Mouse (Mus musculus) hindbrain, embryonic 13.5 days (tissue): ENCODE data around the gene Msl1. TPM values are rescaled to one million over a fixed set of nuclear protein-coding genes. Genes with fewer than 3 reads are reported as not detected.
A peak's percentile ranks its signal among the peaks of the same experiment; 100 is the strongest.

ENCODE experiments used
- ATAC-seq: fragments of 200-750 bp; cut with Nextera tagmentation; 2 replicates; pipeline ENCODE4 v1.8.0; 2017; ENCODE audit warnings: moderate TSS enrichment; ENCODE audit not compliant: low FRiP score
- H3K27ac ChIP-seq: fragments of 300-500 bp; sonication (generic); 2 replicates; pipeline ENCODE4 v1.5.1; 2015; ENCODE audit warnings: inconsistent platforms, mild to moderate bottlenecking, moderate library complexity
- H3K27me3 ChIP-seq: fragments of 300-500 bp; sonication (generic); 2 replicates; pipeline ENCODE4 v1.6.1; 2015; ENCODE audit warnings: mild to moderate bottlenecking, inconsistent platforms
- H3K36me3 ChIP-seq: fragments of 300-500 bp; sonication (generic); 2 replicates; pipeline ENCODE4 v1.6.1; 2015; ENCODE audit warnings: mild to moderate bottlenecking, inconsistent platforms
- H3K4me1 ChIP-seq: fragments of 300-500 bp; sonication (generic); replicated peaks from 2 replicates; pipeline ENCODE4 v1.6.1; 2015; ENCODE audit warnings: inconsistent platforms
- H3K4me2 ChIP-seq: fragments of 300-500 bp; sonication (generic); 2 replicates; pipeline ENCODE4 v1.6.1; 2015; ENCODE audit warnings: inconsistent platforms, mild to moderate bottlenecking, moderate library complexity
- H3K4me3 ChIP-seq: fragments of 300-500 bp; sonication (generic); 2 replicates; pipeline ENCODE4 v1.5.1; 2015; ENCODE audit warnings: mild to moderate bottlenecking, inconsistent platforms
- H3K9ac ChIP-seq: fragments of 300-500 bp; sonication (generic); 2 replicates; pipeline ENCODE4 v1.6.1; 2015; ENCODE audit warnings: mild to moderate bottlenecking, inconsistent platforms
- H3K9me3 ChIP-seq: fragments of 300-500 bp; sonication (generic); 2 replicates; pipeline ENCODE4 v1.6.1; 2016; ENCODE audit warnings: inconsistent platforms
- WGBS: fragments of 180-500 bp; shearing (Covaris S2); methylation state at CpG from one replicate; pipeline ENCODE4 v1.1.7; 2015; 5-methylcytosine and 5-hydroxymethylcytosine counted together
- polyA plus RNA-seq: library from polyadenylated mRNA; unstranded; fragments of >200 nt; fragmentation: Nextera tagmentation; extraction: Ambion mirVana; gene quantifications from 2 replicates; pipeline ENCODE4 v1.2.1, GENCODE M21; 2015

Gene Msl1
- polyA plus RNA-seq, 1 experiment from 2014 or later, result 33.0 TPM

GRCm38 (mm10) chr11:98753264-98753663 is 42.1 kb upstream of the Msl1 start:
- Histone ChIP-seq H3K4me1 (peaks cover 79% of the 10 kb centered on the region), H3K9ac (no peak overlapping the region), H3K36me3 (peaks cover 47% of the 10 kb centered on the region), H3K4me2 (no peak overlapping the region), H3K9me3 (no peaks in the 10 kb centered on the region), H3K27me3 (no peaks in the 10 kb centered on the region), H3K4me3 (no peak overlapping the region), H3K27ac (peak overlapping the region; percentile 99; the same call in 1 of the 2 replicates)
- 85% methylated on average over 5 of the region's 5 CpGs for WGBS
- no peak for ATAC-seq

GRCm38 (mm10) chr11:98754151-98754620 is 41.1 kb upstream of the Msl1 start:
- Histone ChIP-seq H3K27me3 (no peaks in the 10 kb centered on the region), H3K4me3 (no peak overlapping the region), H3K4me1 (peaks cover 70% of the 10 kb centered on the region), H3K9ac (peak overlapping the region; percentile 30; the same call in 1 of the 2 replicates), H3K27ac (peak overlapping the region; percentile 99), H3K36me3 (peaks cover 56% of the 10 kb centered on the region), H3K4me2 (no peak overlapping the region), H3K9me3 (no peaks in the 10 kb centered on the region)
- 76% methylated on average over 9 of the region's 9 CpGs for WGBS
- no peak for ATAC-seq

DNA sequence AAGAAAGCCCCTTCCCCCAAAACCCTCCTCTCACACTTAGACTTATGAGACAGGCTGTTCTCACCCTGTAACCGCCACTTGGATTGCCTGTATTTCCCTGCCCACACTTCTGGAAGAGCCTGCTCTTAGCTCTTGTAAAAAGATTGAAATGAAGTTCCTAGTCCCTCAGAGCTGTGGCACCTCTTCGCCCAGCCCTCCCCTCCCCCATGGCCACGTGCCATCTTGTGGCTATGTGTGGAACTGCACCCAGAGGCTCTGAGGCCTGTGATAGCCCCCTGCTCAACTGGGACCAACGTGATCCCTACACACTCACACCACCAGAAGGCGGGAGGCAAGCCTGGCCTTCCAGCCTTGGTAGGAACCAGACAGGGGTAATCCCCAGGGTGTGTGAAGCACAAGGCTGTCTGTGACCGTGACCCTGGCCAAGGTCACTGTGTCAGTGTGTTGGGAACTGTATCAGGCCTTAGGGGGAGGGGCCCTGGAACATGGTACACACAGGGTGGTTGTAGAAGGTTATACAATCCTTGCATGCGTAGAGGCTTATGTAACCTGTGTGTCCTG is 40.6 kb upstream of the Msl1 start:
- Histone ChIP-seq H3K9ac (peak overlapping the region; percentile 30; the same call in 1 of the 2 replicates), H3K27ac (peak overlapping the region; percentile 99), H3K36me3 (peaks cover 59% of the 10 kb centered on the region), H3K9me3 (no peaks in the 10 kb centered on the region), H3K27me3 (no peaks in the 10 kb centered on the region), H3K4me1 (peaks cover 65% of the 10 kb centered on the region), H3K4me2 (no peak overlapping the region), H3K4me3 (no peak overlapping the region)
- ATAC-seq, result no peak
- 24% methylated on average over 7 of the region's 7 CpGs for WGBS

GRCm38 (mm10) chr11:98755726-98756380 is 39.5 kb upstream of the Msl1 start:
- Histone ChIP-seq H3K4me2 (no peak overlapping the region), H3K4me1 (peaks cover 53% of the 10 kb centered on the region), H3K4me3 (no peak overlapping the region), H3K27me3 (no peaks in the 10 kb centered on the region), H3K9me3 (no peaks in the 10 kb centered on the region), H3K9ac (no peak overlapping the region), H3K27ac (no peak overlapping the region), H3K36me3 (peaks cover 70% of the 10 kb centered on the region)
- 94% methylated on average over 6 of the region's 6 CpGs for WGBS
- no peak for ATAC-seq

DNA sequence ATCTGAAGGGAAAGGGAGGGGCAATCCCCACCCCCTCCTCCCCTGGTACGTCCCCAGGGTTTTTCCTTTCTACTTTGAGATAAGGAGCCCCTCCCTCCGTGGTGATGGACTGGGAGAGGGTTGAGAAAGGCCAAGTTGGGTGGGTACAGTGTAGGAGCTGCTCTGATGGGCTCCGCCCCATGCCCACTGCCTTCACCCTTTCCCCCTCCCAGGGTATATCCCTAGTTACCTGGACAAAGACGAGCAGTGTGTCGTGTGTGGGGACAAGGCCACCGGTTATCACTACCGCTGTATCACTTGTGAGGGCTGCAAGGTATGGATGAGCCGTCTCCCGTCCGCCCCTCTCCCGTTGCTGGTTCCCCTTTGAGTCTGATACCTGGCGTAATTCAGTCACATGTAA is 38.6 kb upstream of the Msl1 start:
- ATAC-seq, result no peak
- Histone ChIP-seq H3K36me3 (peaks cover 78% of the 10 kb centered on the region), H3K9me3 (no peaks in the 10 kb centered on the region), H3K4me2 (no peak overlapping the region), H3K27me3 (no peaks in the 10 kb centered on the region), H3K9ac (no peak overlapping the region), H3K27ac (no peak overlapping the region), H3K4me1 (peaks cover 45% of the 10 kb centered on the region), H3K4me3 (no peak overlapping the region)
- WGBS, result 91% methylated on average over 12 of the region's 12 CpGs

DNA sequence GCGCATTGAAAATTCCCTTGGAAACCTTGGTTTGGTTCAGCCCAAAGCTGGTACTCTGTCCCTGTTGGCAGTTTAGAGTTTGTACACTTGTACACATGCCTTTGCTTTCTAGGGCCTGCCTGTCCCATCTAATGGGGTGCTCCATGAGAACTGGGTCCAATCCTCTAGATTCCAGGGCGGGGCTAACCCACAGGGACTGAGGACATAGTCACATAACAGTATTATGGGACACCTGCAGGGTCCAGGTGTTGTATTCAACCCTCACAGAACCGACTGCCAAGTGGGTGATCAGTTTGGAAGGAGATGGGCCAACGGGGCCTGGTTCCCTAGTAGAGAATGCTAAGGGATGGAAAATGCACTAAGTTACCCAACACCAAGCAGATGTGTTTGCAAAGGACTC is 33.4 kb upstream of the Msl1 start:
- H3K36me3 ChIP-seq, result peaks cover 86% of the 10 kb centered on the region
- no peaks in the 10 kb centered on the region for H3K9me3 ChIP-seq
- no peak overlapping the region for H3K9ac ChIP-seq
- ATAC-seq, result no peak
- no peak overlapping the region for H3K4me3 ChIP-seq
- H3K27ac ChIP-seq, result no peak overlapping the region
- H3K27me3 ChIP-seq, result no peaks in the 10 kb centered on the region
- peaks cover 26% of the 10 kb centered on the region for H3K4me1 ChIP-seq
- 94% methylated on average over 4 of the region's 4 CpGs for WGBS
- no peak overlapping the region for H3K4me2 ChIP-seq

- Histone ChIP-seq H3K27me3 (no peaks in the 10 kb centered on the region), H3K4me3 (no peak overlapping the region), H3K9me3 (no peaks in the 10 kb centered on the region), H3K4me1 (peaks cover 36% of the 10 kb centered on the region), H3K27ac (no peak overlapping the region), H3K4me2 (no peak overlapping the region), H3K9ac (no peak overlapping the region), H3K36me3 (peaks cover 77% of the 10 kb centered on the region)
- no peak for ATAC-seq
- WGBS, result 62% methylated on average over 17 of the region's 17 CpGs
These were observed 32.4 kb upstream of the Msl1 start for GRCm38 (mm10) chr11:98762756-98763501.

DNA sequence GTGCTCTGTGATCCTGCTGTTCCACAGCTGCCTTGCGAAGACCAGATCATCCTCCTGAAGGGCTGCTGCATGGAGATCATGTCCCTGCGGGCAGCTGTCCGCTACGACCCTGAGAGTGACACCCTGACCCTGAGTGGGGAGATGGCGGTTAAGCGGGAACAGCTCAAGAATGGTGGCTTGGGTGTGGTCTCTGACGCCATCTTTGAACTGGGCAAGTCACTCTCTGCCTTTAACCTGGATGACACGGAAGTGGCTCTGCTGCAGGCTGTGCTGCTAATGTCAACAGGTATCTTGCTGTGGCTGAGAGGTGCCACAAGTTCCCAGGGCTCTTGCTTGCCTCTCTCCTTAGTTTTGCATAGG is 31.8 kb upstream of the Msl1 start:
- H3K36me3 ChIP-seq, result peaks cover 79% of the 10 kb centered on the region
- ATAC-seq, result no peak
- H3K4me3 ChIP-seq, result no peak overlapping the region
- H3K27ac ChIP-seq, result no peak overlapping the region
- no peak overlapping the region for H3K9ac ChIP-seq
- H3K4me1 ChIP-seq, result peaks cover 41% of the 10 kb centered on the region
- H3K27me3 ChIP-seq, result no peaks in the 10 kb centered on the region
- H3K4me2 ChIP-seq, result no peak overlapping the region
- WGBS, result 87% methylated on average over 8 of the region's 8 CpGs
- H3K9me3 ChIP-seq, result no peaks in the 10 kb centered on the region

- no peak overlapping the region for H3K4me2 ChIP-seq
- H3K4me1 ChIP-seq, result peaks cover 47% of the 10 kb centered on the region
- peak overlapping the region; percentile 88; the same call in 1 of the 2 replicates for H3K27ac ChIP-seq
- no peaks in the 10 kb centered on the region for H3K27me3 ChIP-seq
- H3K9me3 ChIP-seq, result no peaks in the 10 kb centered on the region
- peaks cover 79% of the 10 kb centered on the region for H3K36me3 ChIP-seq
- H3K4me3 ChIP-seq, result no peak overlapping the region
- H3K9ac ChIP-seq, result no peak overlapping the region
- WGBS, result 85% methylated on average over 18 of the region's 18 CpGs
- no peak for ATAC-seq
These were observed 31.2 kb upstream of the Msl1 start for GRCm38 (mm10) chr11:98764091-98764490.

DNA sequence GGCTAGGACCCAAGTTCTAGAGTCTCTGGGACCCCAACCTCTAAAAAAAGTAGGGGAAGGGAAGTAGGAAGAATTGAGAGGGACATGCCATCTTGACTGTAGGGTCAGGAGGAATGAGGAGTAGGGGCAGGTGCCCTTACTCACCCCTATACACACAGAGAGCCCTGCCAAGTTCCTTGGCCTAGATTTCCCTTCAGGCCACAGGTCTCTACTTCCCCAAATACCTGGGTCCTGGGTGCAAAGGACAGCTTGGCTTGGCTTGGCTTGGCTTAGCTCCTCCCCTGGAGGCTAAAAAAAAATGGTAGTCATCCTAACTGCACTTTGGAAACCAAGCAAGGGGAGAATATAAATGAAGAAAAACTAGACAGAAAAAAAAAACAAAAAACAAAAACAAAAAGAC is 30.6 kb upstream of the Msl1 start:
- Histone ChIP-seq H3K27me3 (no peaks in the 10 kb centered on the region), H3K36me3 (peaks cover 81% of the 10 kb centered on the region), H3K4me1 (peaks cover 50% of the 10 kb centered on the region), H3K9me3 (no peaks in the 10 kb centered on the region), H3K9ac (no peak overlapping the region), H3K4me2 (no peak overlapping the region), H3K27ac (peak overlapping the region; percentile 88), H3K4me3 (no peak overlapping the region)
- no peak for ATAC-seq

DNA sequence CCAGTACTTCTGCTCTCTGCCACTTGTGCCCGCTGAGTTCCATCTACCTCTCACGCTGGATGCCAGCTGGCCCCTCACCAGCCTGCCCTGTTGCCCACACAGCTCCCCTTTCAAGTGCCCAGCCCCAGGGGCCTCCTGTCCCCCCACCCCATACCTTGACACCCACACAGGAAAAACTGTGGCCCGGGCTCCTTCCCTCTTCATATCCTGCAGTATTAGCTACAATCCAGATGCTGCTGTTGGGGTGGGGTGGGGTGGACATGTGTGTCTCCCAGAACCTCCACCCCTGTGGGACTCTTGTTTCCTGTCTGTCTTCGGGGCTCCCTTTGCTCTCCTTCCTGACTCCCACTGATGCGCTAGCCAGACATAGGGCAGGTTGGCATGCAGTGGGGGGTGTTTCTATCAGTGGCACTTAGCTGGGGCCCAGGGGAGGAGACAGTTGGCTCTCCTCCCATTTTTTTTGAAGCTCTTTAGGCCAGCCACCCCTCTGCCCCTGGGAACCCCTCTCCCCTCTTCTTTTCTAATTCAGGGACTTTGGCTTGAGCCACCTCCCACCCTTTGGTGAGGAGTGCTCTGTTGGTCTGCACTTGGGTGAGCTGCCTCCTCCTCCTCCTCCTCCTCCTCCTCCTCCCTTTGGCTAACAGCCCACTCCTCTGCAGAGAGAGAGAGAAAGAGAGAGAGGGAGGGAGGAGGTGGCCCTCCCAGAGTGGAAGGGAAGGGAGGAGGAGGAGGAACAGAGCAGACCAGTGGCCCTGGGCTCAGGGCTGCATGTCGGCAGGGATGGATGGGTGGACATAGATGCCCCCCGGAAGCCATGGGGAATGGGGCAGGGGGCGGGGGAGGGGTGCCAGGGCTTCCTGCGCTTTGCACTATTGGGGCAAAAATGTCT is 29.7 kb upstream of the Msl1 start:
- WGBS, result 40% methylated on average over 9 of the region's 9 CpGs
- no peak overlapping the region for H3K4me3 ChIP-seq
- H3K36me3 ChIP-seq, result peaks cover 82% of the 10 kb centered on the region
- no peaks in the 10 kb centered on the region for H3K27me3 ChIP-seq
- peak overlapping the region; percentile 55; the same call in 1 of the 2 replicates for H3K9ac ChIP-seq
- H3K4me2 ChIP-seq, result no peak overlapping the region
- no peaks in the 10 kb centered on the region for H3K9me3 ChIP-seq
- peak overlapping the region; percentile 88 for H3K27ac ChIP-seq
- no peak for ATAC-seq
- H3K4me1 ChIP-seq, result peaks cover 50% of the 10 kb centered on the region

- Histone ChIP-seq H3K9ac (peak overlapping the region; percentile 43; the same call in 1 of the 2 replicates), H3K4me3 (no peak overlapping the region), H3K27ac (peak overlapping the region; percentile 88), H3K9me3 (no peaks in the 10 kb centered on the region), H3K4me2 (no peak overlapping the region), H3K27me3 (no peaks in the 10 kb centered on the region), H3K36me3 (peaks cover 82% of the 10 kb centered on the region), H3K4me1 (peaks cover 50% of the 10 kb centered on the region)
- ATAC-seq, result no peak
- 75% methylated on average over 1 of the region's 2 CpGs for whole genome bisulfite sequencing
These were observed 29.0 kb upstream of the Msl1 start for GRCm38 (mm10) chr11:98766346-98766745.
